Mouse (Mus musculus) heart, postnatal 0 days (tissue): ENCODE data around the gene Zdhhc8. TPM values are rescaled to one million over a fixed set of nuclear protein-coding genes. Genes with fewer than 3 reads are reported as not detected.

Source experiments
- ATAC-seq: fragments of 200-750 bp; cut with Nextera tagmentation; 2 replicates; pipeline ENCODE4 v1.8.0; 2017; ENCODE audit warnings: low read depth, moderate number of reproducible peaks, moderate library complexity; ENCODE audit not compliant: insufficient read depth
- DNase-seq: peaks from one replicate; pipeline ENCODE4 v3.0.0-alpha.2; 2016; ENCODE audit warnings: low spot score
- H3K27ac ChIP-seq: fragments of 300-500 bp; sonication (generic); 2 replicates; pipeline ENCODE4 v1.5.1; 2014; ENCODE audit warnings: low read depth, mild to moderate bottlenecking
- H3K27me3 ChIP-seq: fragments of 300-500 bp; sonication (generic); 2 replicates; pipeline ENCODE4 v1.6.1; 2014; ENCODE audit warnings: low read length, mixed read lengths; ENCODE audit not compliant: control insufficient read depth, insufficient read depth
- H3K36me3 ChIP-seq: fragments of 300-500 bp; sonication (generic); replicated peaks from 2 replicates; pipeline ENCODE4 v1.6.1; 2014; ENCODE audit warnings: low read length, mixed read lengths; ENCODE audit not compliant: control insufficient read depth, insufficient read depth
- H3K4me1 ChIP-seq: fragments of 300-500 bp; sonication (generic); 2 replicates; pipeline ENCODE4 v1.6.1; 2014; ENCODE audit warnings: antibody characterized with exemption; ENCODE audit not compliant: control insufficient read depth, insufficient read depth
- H3K4me2 ChIP-seq: fragments of 300-500 bp; sonication (generic); 2 replicates; pipeline ENCODE4 v1.6.1; 2014; ENCODE audit warnings: low read depth, mild to moderate bottlenecking, low read length, moderate library complexity
- H3K4me3 ChIP-seq: fragments of 300-500 bp; sonication (generic); 2 replicates; pipeline ENCODE4 v1.5.1; 2014; ENCODE audit warnings: low read depth, low read length
- H3K9ac ChIP-seq: fragments of 300-500 bp; sonication (generic); replicated peaks from 2 replicates; pipeline ENCODE4 v1.6.1; 2014; ENCODE audit warnings: low read depth, low read length, mixed read lengths
- H3K9me3 ChIP-seq: fragments of 300-500 bp; sonication (generic); replicated peaks from 2 replicates; pipeline ENCODE4 v1.6.1; 2016; ENCODE audit warnings: low read length; ENCODE audit not compliant: control insufficient read depth
- CTCF ChIP-seq: IDR thresholded peaks from 2 replicates; pipeline ENCODE4 v1.5.1; 2016; ENCODE audit warnings: antibody characterized with exemption, control low read depth, low read depth
- EP300 ChIP-seq: IDR thresholded peaks from 2 replicates; pipeline ENCODE4 v1.6.1; 2016; ENCODE audit warnings: antibody characterized with exemption, low read depth
- WGBS: fragments of 180-500 bp; shearing (Covaris S2); extraction: QIAGEN DNeasy Blood & Tissue Kit; methylation state at CpG from one replicate; pipeline ENCODE4 v1.1.7; 2014; 5-methylcytosine and 5-hydroxymethylcytosine counted together
- polyA plus RNA-seq: library from polyadenylated mRNA; unstranded; fragments of >200 nt; fragmentation: Nextera tagmentation; extraction: Ambion mirVana; gene quantifications from 2 replicates; pipeline ENCODE4 v1.2.1, GENCODE M21; 2015
- total RNA-seq: library from RNA; depleted of rRNA; stranded (reverse); fragments of >200 nt; gene quantifications from 2 replicates; pipeline ENCODE4 v1.2.3, GENCODE M21; 2014; ENCODE audit warnings: low replicate concordance

Gene Zdhhc8
- total and polyA plus RNA-seq, 2 experiments from 2014 or later, result 16.4 to 27.7 TPM

DNA sequence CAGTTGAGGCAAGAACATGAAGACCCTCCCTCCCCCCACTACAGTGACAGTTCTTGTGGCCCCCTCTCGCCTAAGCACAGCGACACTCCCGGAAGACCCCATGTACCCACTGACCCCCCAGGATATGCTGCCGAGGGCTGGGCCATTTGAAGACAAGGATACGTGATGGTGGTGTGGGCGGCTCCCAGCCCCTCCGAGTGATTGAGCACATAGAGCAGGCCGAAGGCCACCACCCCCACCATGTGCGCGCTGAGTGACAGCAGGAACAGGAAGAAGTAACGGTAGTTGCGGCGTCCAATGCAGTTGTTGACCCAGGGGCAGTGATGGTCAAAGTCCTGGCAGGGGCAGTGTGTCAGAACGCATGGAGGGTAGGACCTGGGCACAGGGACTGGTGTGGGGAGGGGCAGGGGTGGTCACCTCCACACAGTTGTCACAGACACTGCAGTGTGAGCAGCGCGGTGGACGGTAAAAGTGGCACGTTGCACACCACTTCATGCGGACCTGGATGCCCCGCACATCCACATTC, 7.0 kb downstream of the Zdhhc8 start:
- ATAC-seq, result no peak
- Histone ChIP-seq H3K4me1 (peaks cover 35% of the 10 kb centered on the region), H3K4me3 (no peak overlapping the region), H3K9me3 (no peaks in the 10 kb centered on the region), H3K27ac (no peak overlapping the region), H3K9ac (no peak overlapping the region), H3K36me3 (peaks cover 51% of the 10 kb centered on the region), H3K4me2 (no peak overlapping the region), H3K27me3 (no peaks in the 10 kb centered on the region)
- TF ChIP-seq EP300, result no peak
- TF ChIP-seq CTCF, result no peak
- 94% methylated on average over 20 of the region's 20 CpGs for WGBS
- no peak for DNase-seq

DNA sequence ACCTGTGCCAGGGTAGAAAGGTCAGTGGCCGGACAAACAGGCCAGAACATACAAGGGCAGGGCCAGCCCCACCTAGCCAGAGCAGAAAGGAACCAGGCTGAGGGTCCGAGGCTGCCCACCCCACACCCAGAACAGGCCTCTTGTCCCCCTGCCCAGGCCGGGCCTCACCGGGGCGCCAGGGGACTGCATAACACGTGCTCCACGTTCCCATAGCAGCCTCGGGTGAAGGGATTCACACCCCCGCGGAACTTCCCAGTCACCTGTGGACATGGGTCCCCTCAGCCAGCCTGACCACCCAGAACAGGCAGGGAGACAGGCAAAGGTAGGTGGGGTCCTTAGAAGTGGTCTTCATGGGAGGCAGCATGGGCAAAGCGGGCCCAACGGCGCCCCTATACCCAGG, 7.7 kb downstream of the Zdhhc8 start:
- no peak for ATAC-seq
- Histone ChIP-seq H3K4me3 (no peak overlapping the region), H3K4me2 (no peak overlapping the region), H3K9me3 (no peaks in the 10 kb centered on the region), H3K36me3 (peaks cover 59% of the 10 kb centered on the region), H3K9ac (no peak overlapping the region), H3K27ac (no peak overlapping the region), H3K27me3 (no peaks in the 10 kb centered on the region), H3K4me1 (peaks cover 34% of the 10 kb centered on the region)
- DNase-seq, result no peak
- TF ChIP-seq CTCF (no peak), EP300 (no peak)
- 89% methylated on average over 13 of the region's 13 CpGs for WGBS

DNA sequence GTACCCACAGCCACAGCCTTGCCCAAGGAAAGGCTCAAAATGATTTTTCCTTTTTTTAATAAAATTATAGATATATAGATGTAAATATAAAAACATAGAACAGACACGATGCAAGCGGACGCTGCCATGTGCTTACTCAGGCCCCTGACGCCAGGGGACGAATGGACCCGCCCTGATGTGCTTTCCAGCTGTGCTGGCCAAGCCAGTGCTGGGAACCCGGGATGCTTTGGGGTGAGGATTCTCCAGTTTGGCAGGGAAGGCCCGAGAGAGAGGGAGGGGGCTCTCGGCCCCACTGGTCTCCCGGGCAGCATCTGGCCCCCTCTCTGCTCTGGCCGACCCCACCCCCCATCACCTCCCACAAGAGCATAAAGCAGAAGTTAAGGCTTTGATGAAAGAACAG, 12.7 kb downstream of the Zdhhc8 start:
- Histone ChIP-seq H3K27me3 (no peaks in the 10 kb centered on the region), H3K4me2 (no peak overlapping the region), H3K36me3 (peaks cover 55% of the 10 kb centered on the region), H3K4me1 (0 out of 2 replicates have a peak, but pooled peaks cover 7% of the 10 kb centered on the region), H3K4me3 (no peak overlapping the region), H3K9me3 (no peaks in the 10 kb centered on the region), H3K27ac (no peak overlapping the region), H3K9ac (no peak overlapping the region)
- 82% methylated on average over 11 of the region's 11 CpGs for WGBS
- TF ChIP-seq EP300, result no peak
- TF ChIP-seq CTCF, result no peak
- no peak for ATAC-seq
- DNase-seq, result no peak

DNA sequence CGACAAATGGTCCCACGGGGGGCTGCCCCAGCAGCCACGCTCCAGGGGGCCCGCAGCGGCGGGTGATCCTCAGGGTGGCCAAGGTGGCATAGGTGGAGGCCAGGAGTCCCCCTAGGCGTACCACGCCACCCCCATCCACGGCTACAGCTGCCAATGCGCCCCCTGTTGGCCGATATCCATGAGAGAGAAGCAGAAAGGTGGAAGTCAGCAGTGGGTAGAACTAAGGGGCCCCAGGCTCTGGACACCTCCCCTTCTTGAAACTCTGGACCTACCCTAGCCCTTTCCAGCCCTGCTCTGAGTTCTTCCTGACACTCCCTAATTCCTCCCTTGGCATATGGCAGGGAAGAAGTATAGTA, 13.4 kb downstream of the Zdhhc8 start:
- no peak for DNase-seq
- WGBS, result 73% methylated on average over 11 of the region's 11 CpGs
- H3K9ac ChIP-seq, result no peak overlapping the region
- no peaks in the 10 kb centered on the region for H3K9me3 ChIP-seq
- no peak for ATAC-seq
- 0 out of 2 replicates have a peak, but pooled peaks cover 7% of the 10 kb centered on the region for H3K4me1 ChIP-seq
- H3K36me3 ChIP-seq, result peaks cover 50% of the 10 kb centered on the region
- no peak overlapping the region for H3K4me3 ChIP-seq
- no peak overlapping the region for H3K27ac ChIP-seq
- H3K27me3 ChIP-seq, result no peaks in the 10 kb centered on the region
- no peak overlapping the region for H3K4me2 ChIP-seq
- TF ChIP-seq EP300, result no peak
- TF ChIP-seq CTCF, result no peak

- ATAC-seq, result no peak
- no peaks in the 10 kb centered on the region for H3K27me3 ChIP-seq
- no peak for TF ChIP-seq EP300
- no peak for TF ChIP-seq CTCF
- H3K4me3 ChIP-seq, result no peak overlapping the region
- H3K4me2 ChIP-seq, result no peak overlapping the region
- H3K4me1 ChIP-seq, result 0 out of 2 replicates have a peak, but pooled peaks cover 7% of the 10 kb centered on the region
- H3K9ac ChIP-seq, result no peak overlapping the region
- H3K36me3 ChIP-seq, result peaks cover 45% of the 10 kb centered on the region
- 88% methylated on average over 6 of the region's 6 CpGs for WGBS
- DNase-seq, result no peak
- no peaks in the 10 kb centered on the region for H3K9me3 ChIP-seq
- no peak overlapping the region for H3K27ac ChIP-seq
These were observed 13.9 kb downstream of the Zdhhc8 start for GRCm38 (mm10) chr16:18220856-18221542.
